Mouse (Mus musculus) gastrocnemius, postnatal 4 days (tissue): ENCODE results near the gene Ccdc171. TPM values are rescaled to one million over a fixed set of nuclear protein-coding genes. Genes with fewer than 3 reads are reported as not detected.

Source experiments
- total RNA-seq, 2 experiments: library from RNA; stranded (reverse); gene quantifications; 2 replicates each; pipeline ENCODE4 v1.2.3; 2021

The Ccdc171 gene
- total RNA-seq, 2 experiments from 2014 or later = 1.9 to 2.1 TPM

Other genes starting within 250 kb of the Ccdc171 start
- 1 to 10 TPM; 6.5 to 9.2 TPM for gene Ttc39b, start 201.3 kb upstream of the Ccdc171 start, total RNA-seq
- gene Snapc3, start 107.8 kb upstream of the Ccdc171 start, total RNA-seq = 10 to 100 TPM; 23.5 to 30.2 TPM
- 10 to 100 TPM; 53.5 to 55.0 TPM for gene Psip1, start 39.1 kb upstream of the Ccdc171 start, total RNA-seq